Mouse (Mus musculus) embryonic fibroblast, embryonic 13.5 days (primary cell): ENCODE data around the gene Kif6.

Source experiments
- CTCF ChIP-seq: IDR thresholded peaks from 2 replicates; pipeline ENCODE4 v1.5.1; 2011; ENCODE audit warnings: mild to moderate bottlenecking, control low read depth, low read length, moderate library complexity, borderline replicate concordance; ENCODE audit not compliant: insufficient read depth
- POLR2A ChIP-seq: IDR thresholded peaks from 2 replicates; pipeline ENCODE4 v1.6.1; 2011; ENCODE audit warnings: low read depth, mild to moderate bottlenecking, control low read depth, low read length, moderate library complexity

DNA sequence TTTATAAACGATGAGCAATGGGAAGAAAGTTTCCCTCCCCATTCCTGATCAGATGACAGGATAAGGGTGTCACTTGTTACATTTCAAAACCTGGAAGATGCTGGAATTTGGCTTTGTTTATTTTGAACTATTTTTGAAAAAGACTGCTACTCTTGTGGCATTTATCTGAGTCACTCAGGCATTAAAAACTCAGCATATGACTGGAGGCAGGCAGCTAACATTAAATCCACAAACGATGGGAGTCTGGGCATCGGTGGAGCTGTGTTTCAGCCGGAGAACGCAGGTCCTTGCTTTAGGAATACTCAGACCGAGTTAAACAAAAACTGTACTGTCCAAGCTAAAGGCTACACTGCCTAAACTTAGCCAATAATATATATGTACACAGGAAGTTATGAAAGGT, 46.7 kb downstream of the Kif6 start:
- TF ChIP-seq CTCF (no peak), POLR2A (no peak)
